Mouse (Mus musculus): ENCODE data around the gene Zbtb32.

Gene Zbtb32

DNA sequence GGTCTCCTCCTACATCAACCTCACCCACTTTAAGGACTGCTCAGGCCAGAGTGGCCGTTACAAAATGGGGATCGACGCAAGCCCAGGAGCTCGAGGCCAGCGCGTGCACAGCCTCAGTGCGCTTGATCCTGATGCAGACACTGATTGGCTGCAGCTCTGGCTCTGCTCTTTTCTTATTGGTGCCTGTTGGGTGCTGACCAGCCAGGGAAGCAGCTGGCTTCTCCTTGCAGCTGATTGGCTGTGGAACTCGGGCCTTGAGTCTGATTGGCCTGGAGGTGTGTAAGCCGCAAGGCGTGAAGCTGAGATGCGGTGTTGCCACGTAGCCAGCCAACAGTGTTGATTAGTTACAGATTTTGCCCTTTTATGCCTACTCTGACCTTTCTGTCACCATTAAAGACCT is at the start of gene Zbtb32:
TSS of gene Zbtb32 (minus strand) at position 124 of the 400 bp plus-strand sequence.
- no peak for DNase-seq

DNA sequence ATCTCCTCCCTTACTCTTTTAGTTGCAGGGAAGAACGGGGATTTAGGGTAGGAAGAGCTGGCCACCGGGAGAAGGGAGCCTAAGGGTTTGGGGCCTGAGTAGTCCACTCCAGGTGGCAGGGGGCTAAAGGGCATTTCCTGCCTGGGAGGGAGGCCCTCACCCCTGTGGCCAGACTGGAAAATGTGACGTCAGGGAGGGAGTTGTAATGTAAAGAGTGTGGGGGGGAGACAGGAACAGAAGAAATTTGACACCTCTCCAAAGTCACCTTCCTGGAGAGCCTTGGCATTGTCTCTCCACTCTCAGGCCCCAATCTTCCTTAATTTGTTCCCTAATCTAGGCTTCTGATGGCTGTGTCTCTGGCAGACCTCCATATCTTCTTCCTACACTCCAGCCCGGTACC is 40.4 kb upstream of the Zbtb32 start:
- DNase-seq, result no peak

DNA sequence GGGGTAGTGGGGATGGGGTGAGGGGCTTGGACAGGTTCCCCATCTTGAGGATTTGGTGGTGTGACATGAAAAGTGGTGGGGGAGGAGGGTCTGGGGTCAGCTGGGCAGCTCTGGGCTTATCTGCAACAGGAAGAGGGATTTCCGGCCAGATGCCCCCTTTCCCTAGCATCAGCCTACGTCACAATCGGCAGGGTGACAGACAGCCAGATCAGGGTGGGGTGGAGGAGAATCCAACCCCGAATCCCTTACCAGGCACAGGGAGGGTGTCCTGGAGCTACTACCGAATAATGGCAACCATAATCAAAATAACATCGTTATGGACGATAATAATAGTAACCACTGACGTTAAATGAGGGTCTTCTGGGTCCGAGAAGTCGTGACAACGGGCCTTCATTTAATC is 37.7 kb upstream of the Zbtb32 start:
- DNase-seq, result no peak

GRCm38 (mm10) chr7:30635752-30636151 is 37.0 kb upstream of the Zbtb32 start, which contains the start of gene Etv2:
TSS of gene Etv2 (minus strand) at chr7:30635852.
- DNase-seq, result no peak

- no peak for DNase-seq
Measured at GRCm38 (mm10) chr7:30634621-30635020, 35.9 kb upstream of the Zbtb32 start.

GRCm38 (mm10) chr7:30633762-30634412 is 35.2 kb upstream of the Zbtb32 start:
- no peak for DNase-seq

DNA sequence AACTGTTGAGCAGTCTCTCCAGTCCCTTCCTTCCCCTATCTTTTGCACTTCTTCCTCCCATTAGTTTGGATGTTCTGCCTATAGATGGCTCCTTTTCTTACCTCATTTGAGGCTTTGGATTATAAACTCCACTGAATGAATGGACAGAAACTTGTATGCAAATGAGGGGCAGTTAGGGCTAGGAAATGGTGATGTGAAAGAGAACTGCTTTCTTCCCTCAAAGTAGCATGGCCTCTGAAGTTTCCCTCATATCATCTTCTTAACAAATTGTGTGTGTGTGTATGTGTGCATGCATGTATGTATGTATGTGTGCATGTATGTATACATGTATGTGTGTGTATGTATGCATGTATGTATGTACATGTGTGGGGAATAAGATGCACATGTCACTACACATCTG is 30.3 kb upstream of the Zbtb32 start:
- DNase-seq, result no peak

GRCm38 (mm10) chr7:30626647-30627046 is 27.9 kb upstream of the Zbtb32 start:
- no peak for DNase-seq

- peak; percentile 82 for DNase-seq
Measured at GRCm38 (mm10) chr7:30625530-30626384, 27.0 kb upstream of the Zbtb32 start, which contains the start of gene Cox6b1. TSS of gene Cox6b1 (minus strand) at chr7:30626151.

DNA sequence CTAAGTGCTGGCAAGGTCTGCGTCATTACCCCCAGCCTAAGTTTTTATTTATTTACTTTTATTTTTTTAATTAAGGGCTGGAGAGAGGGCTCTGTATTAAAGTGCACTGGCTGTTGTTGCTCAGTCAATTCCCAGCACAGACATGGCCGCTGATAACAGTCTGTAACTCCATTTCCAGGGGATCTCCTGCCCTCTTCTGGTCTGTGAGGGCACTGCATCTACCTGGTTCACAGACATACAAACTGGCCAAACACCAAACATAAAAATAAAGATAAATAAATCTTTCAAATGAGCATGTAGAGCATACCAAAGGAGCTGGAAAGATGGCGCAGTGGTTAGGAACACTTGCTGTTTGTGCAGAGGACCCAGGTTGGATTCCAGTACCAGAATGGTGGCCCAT is 20.5 kb upstream of the Zbtb32 start:
- DNase-seq, result no peak

- no peak for DNase-seq
Measured at GRCm38 (mm10) chr7:30618658-30619057, 19.9 kb upstream of the Zbtb32 start.

- DNase-seq, result no peak
Measured at GRCm38 (mm10) chr7:30615049-30615760, 16.5 kb upstream of the Zbtb32 start.

DNA sequence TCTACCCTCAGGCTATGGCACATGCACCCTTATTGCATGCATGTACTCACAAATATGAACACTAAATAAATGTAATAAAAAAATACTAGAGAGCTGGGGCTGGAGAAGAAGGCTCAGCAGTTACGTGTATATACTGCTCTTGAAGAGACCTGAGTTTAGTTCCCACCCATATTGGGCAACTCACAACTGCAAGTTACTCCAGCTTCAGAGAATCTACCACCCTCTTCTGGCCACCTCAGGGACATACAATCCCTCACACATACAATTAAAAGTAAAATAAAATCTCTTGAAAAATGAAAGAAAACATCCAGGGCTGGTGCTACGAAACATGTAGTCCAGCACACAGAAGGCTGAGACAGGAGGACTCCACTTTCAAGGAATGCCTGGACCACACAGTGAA is 15.7 kb upstream of the Zbtb32 start:
- no peak for DNase-seq

DNA sequence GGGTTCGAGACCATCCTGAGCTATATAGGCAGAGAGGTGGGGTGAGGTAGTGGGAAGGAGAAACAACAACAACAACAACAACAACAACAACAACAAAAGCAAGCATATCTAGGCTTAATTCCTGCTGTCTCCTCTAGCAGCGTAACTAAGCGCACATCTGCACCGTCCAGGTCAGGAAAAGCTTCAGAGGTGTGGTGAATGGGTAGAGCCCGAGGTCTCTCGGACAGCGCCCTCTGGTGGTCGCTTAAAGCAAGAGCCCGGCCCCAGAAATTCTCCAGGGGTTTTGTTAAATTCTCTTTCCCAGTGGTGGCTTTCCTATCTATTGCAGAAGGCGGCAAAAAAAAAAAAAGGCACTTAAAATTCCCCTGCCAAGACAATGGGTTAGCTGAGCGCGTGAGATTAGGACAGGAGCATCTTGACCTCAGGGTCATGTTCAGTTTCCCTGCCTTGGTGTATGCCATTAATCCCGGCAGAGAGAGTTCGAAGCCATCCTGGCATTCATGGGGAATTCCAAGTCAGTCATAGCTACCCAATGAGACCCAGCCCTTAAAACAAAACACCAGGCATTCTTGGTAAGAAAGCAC is 14.9 kb upstream of the Zbtb32 start:
- peak; percentile 61 for DNase-seq

DNA sequence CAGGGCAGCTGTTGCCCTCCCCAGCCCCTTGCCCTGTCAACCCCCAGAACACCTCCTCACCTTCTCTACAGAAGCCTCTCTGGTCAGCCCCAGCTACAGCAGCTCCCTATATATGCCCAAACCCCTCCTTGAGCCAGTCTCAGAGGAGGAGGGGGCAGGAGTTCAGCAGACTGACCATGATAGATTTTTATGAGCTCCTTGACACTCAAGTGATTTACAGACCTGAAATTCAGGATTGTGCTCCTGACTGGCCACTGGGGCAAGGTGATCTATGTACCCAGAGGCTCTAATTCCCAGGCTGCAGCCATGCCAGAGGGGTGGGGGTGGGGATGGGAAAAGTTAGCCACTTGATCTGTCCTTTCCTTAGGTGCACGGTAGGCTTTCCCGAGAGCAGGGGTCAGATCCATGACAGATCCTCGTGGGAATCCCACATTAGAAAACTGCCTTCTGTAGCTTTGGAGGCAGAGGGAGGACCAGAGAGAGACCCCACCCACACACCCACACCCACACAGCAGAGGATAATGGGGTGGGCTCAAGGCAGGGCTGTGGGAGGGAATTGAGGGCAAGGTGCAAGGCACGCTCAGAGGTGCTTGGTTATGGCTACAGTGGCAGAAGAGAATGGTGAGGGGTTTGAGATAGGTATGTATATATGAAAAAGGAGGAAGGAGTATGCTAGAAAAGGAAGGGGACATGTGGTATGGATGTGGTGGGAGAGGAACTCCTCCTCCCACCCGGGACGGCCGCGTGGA is 14.1 kb upstream of the Zbtb32 start, which contains the start of gene Upk1a:
TSS of gene Upk1a (minus strand) at position 194 of the 749 bp plus-strand sequence.
- no peak for DNase-seq

- DNase-seq, result no peak
Measured at GRCm38 (mm10) chr7:30610043-30610442, 11.3 kb upstream of the Zbtb32 start.

- no peak for DNase-seq
Measured at GRCm38 (mm10) chr7:30608476-30608875, 9.8 kb upstream of the Zbtb32 start.

DNA sequence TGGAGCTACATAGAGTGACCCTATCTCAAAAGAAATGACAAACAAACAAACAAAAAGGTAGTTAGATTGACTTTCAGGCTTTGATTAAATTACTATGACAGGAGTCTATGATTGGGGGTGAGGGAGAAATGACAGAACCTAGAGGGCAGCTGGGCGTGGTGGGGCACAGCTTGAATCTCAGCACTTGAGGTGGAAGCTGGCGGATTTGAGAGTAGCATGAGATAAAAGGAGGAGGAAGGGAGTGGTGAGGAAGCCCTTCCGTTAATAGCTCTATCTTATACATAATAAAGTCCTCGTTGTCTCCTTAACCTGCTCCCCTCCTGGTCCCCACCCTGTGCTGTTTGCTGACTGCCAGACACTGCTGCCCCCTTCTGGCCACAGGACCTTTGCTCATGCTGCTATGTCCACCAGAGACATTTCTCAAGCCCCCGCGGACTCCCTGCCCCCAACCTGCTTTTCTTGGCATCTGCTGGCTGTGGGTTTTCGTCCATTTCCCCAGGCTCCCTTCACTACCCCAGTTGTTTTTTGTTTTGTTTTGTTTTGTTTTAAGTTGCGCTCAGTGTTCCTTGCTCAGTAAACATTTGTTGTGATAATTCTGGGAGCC is 9.1 kb upstream of the Zbtb32 start:
- no peak for DNase-seq

- DNase-seq, result no peak
Measured at GRCm38 (mm10) chr7:30604944-30605343, 6.2 kb upstream of the Zbtb32 start.

DNA sequence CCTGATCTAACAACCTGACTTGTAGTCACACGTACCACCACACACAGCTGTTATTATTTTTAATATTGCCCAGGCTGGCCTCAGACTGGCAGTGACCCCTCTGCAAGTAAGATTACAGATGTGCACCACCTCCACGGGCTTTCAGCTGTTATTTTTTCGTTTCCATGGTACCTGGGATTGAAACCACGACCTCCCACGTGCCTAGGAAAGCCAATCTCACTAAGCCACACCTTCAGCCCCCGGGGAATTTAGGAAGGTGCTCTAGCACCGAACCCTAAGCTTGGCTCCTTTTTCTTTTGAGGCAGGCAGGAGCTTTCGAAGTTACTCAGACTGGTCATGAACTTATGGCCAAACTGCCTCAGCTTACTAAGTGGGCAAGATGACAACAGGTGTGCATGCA is 5.7 kb upstream of the Zbtb32 start:
- no peak for DNase-seq

- DNase-seq, result no peak
Measured at GRCm38 (mm10) chr7:30602583-30602982, 3.9 kb upstream of the Zbtb32 start.

GRCm38 (mm10) chr7:30600651-30601050 is 1.9 kb upstream of the Zbtb32 start:
- no peak for DNase-seq

All from cerebellum, adult 8-10 months (tissue).